Mouse (Mus musculus) lung, postnatal 36 days (tissue): ENCODE measurements around the gene Trabd.

ENCODE experiments used
- DNase-seq: peaks from one replicate; pipeline ENCODE4 v3.0.0; 2022; ENCODE audit warnings: mixed read lengths

The Trabd gene

DNA sequence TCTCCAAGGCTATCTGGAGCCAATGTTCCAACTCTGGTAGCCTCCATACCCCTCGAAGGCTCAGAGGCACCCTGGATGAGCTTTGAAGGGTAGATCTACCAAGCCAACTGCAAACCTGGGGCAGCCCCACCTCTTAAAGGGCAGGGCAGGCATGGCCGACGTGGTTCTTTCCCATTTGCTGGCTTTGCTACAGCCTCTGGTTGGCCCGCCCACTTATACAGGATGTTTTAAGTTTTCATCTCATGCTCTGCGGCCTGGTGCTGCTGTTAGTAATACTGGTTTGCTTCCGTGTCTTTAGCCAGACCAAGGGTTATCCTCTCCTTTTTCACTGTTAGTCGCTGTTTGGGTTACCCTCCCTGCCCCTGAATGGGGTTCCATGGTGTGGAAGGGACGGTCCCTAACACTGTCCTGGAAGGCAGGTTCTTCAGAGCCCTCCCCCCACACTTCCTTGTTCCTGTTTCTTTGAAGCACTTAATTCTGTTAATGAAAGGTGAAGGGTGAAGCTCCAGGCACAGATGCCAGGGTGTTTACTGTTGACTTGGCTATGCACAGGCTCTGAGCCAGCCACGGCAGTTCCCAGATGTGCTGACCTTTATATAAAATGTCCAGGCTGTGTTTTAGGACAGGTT, 3.4 kb downstream of the Trabd start:
- peak; percentile 83 for DNase-seq

DNA sequence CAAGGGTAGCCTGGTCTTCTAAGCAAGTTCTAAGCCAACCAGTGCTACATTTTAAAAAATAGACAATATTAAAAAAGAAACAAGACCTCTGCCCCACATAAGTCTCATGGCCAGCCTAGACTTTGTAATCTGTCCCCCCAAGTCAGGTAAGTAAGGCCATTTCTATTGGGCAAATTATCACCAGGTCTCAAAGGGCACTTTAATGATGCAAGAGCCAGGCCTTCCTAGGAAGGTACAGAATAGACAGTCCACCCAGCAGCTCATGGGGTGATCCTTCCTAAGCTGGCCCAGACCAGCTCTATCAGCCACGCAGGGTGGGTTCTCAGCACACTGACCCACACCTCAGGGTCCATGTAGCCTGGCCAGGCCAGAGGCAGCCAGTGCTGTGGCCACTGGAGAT, 9.0 kb downstream of the Trabd start:
- no peak for DNase-seq

DNA sequence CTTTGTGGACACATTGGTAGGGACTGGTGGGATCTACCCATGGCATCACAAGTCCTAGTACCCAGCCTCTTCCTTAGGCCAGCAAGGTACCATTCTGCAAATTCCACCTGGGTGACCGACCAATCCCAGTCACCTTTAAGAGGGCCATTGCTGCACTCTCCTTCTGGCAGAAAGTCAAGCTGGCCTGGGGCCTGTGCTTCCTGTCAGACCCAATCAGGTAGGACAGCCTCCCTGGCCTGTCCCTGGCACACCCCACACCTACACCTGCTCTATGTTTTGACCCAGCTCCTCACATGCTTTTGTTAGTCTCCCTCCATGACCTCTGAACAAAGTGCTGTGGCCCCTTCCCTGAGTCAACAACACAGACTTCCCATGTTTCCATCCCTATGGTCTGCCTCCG, 9.9 kb downstream of the Trabd start:
- no peak for DNase-seq

DNA sequence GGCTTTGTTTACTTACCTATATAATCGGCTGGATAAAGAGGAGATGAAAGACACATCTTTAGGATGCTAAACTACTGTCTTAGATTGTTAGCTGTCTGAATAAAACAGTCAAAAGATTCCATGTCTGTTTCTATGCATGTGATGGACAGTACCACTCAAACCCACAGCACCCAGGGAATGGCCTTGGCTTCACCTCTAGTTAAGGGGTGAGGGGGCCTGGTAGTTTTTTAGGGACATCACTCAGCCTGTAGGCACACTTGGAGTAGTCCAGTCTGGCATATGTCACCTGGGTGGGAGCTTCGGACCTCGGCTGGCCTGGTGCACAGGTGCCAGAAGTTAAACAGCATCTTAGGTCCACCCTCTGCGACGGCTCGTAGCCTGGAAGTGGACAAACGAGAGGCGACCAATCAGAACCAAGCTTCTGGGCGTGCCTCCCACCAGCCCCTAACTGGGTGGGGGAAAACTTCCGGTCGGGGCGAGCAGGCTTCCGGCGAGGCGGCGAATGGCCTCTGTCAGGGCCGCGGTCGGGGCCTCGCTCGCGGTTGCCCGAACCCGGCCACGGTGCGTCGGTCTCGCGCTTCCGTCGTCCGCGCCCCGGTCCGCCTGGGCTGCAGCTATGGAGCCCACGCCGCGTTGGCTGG, 13.8 kb downstream of the Trabd start, which contains the start of gene Selenoo:
Gene Selenoo (plus strand): TSS at position 478 of the 641 bp plus-strand sequence.
- DNase-seq, result peak; percentile 94

DNA sequence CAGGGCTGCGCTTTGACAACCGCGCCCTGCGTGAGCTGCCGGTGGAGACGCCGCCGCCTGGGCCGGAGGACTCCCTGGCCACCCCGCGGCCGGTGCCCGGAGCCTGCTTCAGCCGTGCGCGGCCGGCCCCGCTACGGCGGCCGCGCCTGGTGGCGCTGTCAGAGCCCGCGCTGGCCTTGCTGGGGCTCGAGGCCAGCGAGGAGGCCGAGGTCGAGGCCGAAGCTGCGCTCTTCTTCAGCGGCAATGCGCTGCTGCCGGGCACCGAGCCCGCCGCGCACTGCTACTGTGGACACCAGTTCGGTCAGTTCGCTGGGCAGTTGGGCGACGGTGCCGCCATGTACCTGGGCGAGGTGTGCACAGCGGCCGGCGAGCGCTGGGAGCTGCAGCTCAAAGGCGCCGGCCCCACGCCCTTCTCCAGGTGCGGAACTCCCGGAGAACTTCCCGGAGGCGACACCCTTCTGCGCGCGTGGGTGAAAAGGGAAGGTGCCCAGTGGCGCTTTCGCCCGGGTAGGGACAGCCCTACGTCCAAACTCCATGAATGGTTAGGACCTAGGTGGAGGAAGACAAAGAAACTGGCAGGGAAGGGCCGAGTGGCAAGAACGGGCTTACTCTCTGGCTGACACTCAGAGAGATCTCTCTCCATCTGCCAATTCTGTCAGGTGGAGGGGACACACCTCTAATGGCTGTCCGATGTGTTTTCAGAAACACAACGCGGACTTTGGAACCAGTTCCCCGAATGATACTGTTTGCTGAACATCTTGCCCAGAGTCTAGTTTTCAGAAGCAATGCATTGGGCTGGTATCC, 14.5 kb downstream of the Trabd start:
- peak; percentile 22 for DNase-seq

DNA sequence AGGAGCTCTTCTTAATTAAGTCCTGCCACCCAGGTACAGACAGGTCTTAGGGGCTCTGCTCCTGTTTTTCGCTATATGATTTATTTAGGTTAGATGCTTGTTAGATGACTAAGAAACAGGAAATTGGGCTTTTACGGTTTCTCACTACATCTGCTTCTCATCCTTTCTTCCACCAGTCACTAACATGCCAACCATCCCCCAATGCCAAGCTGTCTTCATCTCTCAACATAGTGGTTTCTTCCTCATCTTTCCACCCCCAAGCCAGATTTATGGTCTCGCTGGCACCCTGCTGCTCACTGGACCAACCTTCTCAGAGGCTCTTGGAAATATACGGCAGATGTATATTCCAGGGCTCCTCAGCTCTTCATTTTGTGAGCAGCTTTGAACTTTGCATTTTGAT, 15.7 kb downstream of the Trabd start:
- DNase-seq, result no peak

DNA sequence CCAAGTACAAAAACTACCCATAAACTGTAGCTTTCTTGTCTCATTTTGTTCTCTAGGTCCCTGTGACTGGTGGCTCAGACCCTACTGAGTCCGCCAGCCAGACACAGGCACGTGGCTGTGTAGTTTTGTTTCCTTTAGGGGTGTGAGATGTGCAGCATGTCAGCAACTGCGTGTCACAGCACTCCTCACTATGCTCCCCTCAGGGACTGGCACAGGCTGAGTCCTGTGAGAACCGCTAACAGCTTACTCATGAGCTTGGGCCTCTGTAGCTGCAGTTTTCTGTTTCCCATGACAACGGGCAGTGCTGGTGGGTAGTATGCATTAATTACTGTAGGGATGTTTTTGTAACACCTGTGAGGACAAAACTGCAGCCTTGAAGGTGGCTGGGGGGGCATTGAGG, 17.3 kb downstream of the Trabd start:
- no peak for DNase-seq

DNA sequence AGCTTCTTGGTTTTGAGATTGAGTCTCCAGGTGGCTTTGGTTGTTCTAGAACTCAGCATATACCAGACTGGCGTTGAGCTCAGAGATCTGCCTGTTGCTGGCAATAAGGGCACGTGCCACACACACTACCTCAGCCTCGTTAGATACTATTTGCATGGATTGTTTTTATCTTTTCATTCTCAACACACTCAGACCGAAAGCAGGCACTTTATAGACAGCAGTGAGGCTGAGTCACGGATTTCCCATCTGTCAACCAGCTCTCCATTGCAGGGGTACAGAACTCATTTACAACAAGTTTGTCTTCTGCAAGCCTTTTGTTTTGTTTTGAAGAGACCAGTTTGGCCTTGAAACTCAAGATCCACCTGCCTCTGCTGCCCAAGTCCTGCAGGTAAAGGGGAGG, 22.5 kb downstream of the Trabd start:
- DNase-seq, result no peak

DNA sequence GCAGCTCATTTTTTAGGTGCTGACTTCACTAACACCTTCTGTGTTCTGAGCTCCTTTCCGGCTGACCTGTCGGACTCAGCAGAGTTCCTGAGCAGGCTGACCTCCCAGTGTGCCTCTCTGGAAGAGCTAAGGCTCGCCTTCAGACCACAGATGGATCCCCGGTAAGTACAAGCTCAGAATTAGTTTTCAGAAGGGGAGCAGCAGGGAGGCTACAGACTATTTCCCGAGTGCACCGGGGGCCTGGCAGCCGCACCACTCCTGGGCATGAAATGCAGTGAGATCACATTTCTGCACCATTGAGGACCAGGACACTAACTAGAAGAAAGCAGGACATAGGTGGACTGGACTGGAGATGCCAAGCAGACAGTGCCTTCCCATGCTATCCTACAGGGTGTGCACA, 23.7 kb downstream of the Trabd start:
- DNase-seq, result no peak

DNA sequence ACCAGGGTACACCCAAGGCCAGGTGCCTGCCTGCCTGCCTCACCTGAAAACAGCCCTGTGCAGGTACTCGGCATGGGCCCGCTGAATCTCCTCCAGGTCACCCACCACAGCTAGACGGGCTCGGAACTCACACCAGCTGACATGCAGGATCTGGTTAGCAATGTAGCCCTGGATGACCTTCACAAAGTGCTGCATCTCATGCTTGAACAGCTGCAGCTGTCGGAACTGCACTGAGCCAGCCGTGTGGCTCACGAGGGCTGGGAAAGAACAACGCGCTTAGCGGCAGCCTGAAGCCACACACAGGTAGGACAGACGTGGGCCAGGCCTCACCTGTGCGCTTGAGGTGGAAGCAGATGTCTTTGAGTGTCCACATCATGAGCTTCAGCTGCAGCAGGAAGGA, 25.9 kb downstream of the Trabd start:
- no peak for DNase-seq

DNA sequence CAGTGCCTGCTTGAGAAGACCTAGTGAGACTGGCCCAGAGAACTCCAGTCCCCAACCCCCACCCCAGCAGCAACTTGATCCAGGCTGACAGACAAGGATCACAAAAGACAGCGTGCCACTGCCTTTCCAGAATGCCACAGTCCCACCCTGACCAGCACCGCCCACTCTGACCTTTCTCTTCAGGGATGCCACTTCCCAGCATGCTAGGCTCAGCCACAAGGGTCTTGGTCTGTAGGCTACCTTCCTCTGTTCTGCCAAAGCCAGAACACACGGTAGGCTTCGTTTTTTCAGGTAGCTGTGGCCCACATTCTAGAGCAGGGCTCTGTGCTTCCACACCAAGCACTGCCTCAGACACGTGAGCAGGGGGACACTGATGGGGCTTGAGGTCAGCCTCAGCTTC, 27.7 kb downstream of the Trabd start:
- DNase-seq, result no peak

DNA sequence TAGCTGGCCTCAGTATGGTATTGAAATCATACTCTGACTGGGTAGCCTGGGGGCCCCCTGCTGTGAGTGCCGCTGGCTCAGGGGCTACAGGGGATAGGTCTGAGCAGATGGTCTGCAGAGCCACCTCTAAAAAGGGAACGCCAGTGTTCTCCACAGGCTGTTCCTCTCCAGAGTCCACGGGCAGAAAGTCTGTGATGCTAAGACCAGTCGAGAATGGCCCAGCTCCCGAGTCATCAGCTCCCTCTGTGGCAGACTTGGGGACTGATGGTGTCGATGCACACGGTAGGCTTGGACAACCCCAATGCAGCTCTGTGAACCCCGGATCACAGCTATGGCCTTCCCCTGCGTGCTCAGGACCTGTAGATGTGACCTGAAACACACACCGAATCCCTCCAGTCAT, 29.0 kb downstream of the Trabd start:
- no peak for DNase-seq

DNA sequence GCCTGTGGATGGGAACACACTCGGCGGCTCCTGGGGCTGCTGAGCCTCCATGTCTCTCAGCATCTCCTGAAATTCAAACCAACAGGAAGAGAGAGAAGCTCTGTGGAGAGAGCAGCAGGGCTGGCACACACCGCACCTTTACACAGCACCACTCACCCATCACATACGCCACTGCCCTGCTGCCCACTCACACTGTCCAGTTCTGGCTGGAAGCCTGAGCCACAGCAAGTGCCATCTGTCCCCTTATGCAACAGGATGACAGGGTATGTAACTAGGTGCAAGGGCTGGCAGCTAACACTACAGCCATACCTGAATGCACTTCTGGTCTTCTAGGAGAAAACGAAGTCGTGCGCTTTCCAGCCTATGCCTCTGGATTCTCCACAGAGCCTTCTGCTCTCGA, 29.5 kb downstream of the Trabd start:
- DNase-seq, result no peak

DNA sequence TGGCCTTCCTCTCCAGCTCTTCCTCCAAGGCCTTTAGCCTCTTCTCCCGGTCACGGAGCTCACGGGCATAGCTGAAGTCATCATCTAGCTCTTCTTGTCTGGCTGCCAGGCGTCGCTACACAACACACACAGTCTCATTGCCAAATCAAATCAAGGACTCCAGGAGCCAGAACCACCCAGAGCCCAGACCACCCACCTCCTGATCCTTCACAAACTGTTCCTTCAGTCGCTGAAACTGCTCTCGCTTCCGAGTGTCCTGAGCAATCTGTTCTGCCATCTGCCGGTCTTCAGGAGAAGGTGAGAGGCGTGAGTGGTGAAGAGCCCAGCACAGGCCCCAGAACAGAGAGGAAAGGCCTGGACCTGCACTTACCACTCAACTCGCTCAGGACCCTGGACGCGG, 31.1 kb downstream of the Trabd start:
- DNase-seq, result no peak

DNA sequence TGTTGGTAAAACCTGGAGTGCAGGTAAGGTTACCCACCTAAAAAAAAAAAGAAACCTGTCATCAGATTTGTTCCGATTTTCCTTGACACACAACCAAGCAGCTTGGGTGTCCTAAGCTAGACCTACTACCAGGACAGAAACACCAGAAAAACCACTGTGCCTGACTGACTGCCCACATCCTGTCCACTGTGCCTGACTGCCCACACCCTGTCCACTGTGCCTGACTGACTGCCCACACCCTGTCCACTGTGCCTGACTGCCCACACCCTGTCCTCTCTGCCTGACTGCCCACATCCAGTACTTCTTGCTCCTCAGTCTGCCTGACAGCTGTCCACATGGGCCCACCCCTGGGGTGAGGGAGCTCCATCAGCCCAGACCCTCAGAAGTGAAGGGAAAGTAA, 32.1 kb downstream of the Trabd start:
- no peak for DNase-seq

DNA sequence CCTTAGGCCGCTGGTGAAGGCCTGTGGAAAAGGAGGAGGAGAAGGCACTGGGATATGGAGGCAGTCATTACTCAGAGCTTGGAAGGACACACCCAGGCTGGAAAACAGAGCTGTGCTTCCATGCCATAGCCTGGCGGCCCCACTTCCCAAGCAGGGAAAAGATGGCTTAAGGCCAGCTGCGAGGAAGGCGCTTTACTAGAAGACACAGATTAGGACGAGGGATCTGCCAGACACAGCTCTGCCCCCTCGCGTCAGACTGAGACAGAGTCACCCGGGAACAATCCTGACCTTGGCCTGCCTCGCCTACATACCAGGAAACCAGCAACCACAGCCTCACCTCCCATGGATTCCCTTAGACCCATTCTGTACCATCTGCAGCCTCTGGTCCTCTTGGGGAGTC, 35.2 kb downstream of the Trabd start:
- no peak for DNase-seq

DNA sequence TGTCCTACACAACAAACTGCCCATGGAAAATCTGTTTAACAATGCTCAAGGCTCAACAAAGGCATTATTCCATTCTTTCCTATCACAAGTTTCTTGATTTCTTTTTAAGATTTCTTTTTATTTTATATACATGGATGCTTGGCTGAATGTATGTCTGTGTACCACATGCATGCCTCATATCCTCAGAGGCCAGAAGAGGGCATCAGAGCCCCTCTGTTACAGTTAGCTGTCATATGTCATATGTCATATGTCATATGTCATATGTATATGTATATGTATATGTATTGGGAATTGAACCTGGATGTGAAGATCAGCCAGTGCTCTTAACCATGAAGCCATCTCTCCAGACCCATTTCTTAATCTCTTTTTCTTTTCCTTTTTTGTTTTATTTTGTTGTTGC, 43.1 kb downstream of the Trabd start:
- DNase-seq, result peak; percentile 47

DNA sequence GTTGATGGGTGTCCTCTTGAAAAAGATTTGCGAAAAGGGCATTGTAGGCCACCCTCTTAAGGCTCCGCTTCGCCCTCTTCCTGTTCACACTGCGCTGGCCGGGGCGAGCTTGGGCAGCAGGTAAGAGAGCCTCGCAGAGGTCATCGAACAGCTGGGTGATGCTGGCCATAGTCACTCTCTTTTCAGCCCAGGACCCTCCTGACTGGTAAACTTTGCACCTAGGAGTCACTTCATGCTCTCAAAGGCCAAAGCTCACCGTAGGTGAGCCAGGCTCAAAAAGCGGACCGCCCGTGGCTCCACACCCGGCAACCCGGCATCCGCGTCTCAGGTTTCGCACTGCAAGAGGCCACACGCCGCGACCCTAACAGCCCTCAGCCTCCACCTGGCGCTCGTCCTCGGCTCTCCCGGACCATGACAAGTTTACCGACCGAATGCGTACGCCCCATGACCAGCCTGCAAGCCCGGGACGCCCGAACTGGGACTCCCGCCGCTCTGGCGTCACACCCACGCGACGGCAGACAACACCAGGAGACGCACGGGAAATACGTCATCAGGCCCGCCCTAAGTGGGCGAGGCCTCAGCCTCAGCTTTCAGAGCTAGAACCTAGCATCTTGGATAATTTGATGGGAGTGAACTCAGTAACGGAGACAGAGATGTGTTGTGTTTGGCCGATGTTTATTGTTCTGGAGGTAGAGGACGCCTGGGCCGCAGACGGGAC, 47.9 kb downstream of the Trabd start, which contains the start of gene Tubgcp6:
Gene Tubgcp6 (minus strand): TSS at position 464 of the 718 bp plus-strand sequence.
- peak; percentile 97 for DNase-seq

DNA sequence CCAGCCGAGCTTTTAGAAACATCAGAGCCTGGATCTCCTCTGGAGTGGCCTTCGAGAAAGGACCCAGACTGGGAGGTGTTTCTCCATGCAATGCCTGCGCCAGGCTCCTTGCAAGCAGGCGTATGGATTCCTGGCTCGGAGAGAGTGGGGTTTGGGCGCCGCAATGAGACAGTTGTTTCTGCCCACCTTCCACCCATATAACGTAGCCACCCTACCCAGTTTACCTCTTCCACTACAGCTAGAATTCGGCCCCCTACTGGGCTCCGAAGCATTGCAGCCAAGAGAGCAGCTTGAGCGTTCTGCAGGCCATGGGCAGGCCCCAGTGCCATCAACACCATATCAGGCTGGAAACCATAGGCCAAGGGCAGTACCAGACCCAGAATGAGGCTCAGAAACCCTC, 48.7 kb downstream of the Trabd start:
- DNase-seq, result no peak

DNA sequence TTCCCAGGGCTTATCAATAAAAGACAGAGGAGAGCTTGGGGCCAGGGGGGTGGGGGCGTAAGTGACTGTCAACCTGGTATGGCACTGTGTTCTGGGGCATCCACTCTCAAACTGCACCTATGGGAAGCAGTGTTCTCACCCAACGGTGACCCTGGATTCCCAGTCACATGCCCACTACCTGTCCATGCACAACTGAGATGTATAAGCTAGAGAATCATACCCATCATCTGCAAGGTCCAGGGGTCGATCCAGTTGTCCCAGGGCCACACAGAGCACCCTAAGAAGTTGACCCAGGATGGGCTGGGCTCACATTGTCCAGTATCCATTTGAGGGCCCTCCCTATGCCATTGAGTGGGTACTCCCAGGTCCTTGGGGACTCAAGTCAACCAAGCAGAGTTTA, 49.4 kb downstream of the Trabd start:
- no peak for DNase-seq

DNA sequence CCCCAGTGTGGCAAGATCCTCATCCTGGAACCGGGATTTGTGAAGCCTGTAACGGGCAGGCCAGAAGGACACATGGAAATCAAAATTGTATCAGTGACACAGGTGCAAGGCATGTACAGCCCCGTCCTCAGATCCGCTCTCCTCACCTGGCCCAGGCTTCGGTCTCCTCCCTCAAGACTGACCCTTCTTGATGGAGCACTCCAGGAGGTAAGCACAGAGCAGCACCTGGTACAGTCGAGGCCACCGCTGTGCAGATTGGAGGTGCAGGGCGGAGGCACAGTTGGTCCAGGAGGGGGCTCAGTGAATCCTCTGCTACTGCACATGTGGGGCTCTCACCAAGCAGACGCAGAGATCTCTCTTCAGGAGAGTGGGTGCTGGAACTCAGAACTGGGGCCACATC, 50.4 kb downstream of the Trabd start:
- no peak for DNase-seq

DNA sequence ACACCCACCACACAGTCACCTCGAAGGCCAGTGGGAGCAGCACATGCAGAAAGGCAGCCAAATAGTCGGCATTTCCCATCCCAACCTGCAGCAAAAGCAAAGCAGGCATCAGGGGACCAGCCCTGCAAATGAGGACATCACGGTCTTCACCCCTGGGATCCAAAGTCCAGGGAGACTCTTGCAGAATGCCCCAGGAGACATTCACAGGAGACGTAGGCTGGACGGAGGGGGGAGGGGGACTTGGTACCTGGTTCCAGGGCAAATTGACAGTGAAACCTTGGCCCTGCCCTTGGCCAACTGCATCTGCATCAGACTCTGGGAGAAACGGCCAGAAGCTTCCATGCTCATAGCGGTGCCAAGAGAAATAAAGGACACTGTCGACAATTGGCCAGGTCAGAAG, 51.7 kb downstream of the Trabd start:
- DNase-seq, result no peak

DNA sequence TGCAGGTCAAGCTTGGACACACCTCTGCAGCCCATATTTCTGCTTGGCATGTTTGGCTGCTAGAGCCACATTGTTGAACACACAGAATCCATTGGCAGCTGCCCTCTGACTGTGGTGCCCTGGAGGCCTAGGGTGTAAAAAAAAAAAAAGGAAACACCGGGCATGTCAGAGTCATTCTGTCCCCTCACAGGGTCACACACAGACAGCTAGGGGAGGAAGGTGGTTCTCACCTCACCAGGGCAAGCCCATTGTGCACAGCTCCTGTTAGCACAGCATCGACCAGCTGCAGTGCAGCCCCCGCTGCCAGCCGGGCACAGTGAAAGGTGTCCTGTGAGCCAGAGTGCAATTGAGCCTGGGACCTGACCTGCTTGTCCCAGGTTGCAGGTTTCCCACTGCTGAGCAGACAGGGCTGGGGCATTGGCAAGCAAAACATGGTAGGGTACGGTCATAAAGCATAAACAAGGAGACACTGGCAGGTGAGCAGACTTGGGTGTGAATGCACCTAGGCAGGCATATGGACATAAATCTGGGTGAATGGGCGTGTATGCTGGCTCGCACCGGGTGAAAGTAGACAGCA, 52.5 kb downstream of the Trabd start:
- DNase-seq, result no peak
